Mouse (Mus musculus): ENCODE measurements around the gene Btc.

GRCm38 (mm10) chr5:91444981-91445517, 42.3 kb upstream of the Btc start:
- no peak for TF ChIP-seq CTCF (IDR thresholded peaks at IDR 0.05; ENCODE audit: insufficient read depth, low read length)
- no peak for TF ChIP-seq POLR2A (IDR thresholded peaks at IDR 0.05; ENCODE audit: borderline replicate concordance, extremely low read depth, low read depth, low read length)

All from lung, adult 2 months (tissue).